Mouse (Mus musculus): Measurements from ENCODE around the gene Olfr819. TPM values are rescaled to one million over a fixed set of nuclear protein-coding genes. Genes with fewer than 3 reads are reported as not detected.

Gene Olfr819
- polyA plus RNA-seq, 1 experiment from 2014 or later, result not detected

Other genes with a start within 250 kb of the Olfr819 start
- gene Olfr805, start 237.9 kb downstream of the Olfr819 start, polyA plus RNA-seq (2016; fragmentation: Nextera tagmentation; extraction: Ambion mirVana), result not detected in 2 replicates
- gene Olfr806, start 225.3 kb downstream of the Olfr819 start, polyA plus RNA-seq (2016; fragmentation: Nextera tagmentation; extraction: Ambion mirVana), result not detected in 2 replicates
- not detected in 2 replicates for gene Olfr807, start 209.5 kb downstream of the Olfr819 start, polyA plus RNA-seq (2016; fragmentation: Nextera tagmentation; extraction: Ambion mirVana)
- gene Olfr808, start 201.8 kb downstream of the Olfr819 start, polyA plus RNA-seq (2016; fragmentation: Nextera tagmentation; extraction: Ambion mirVana), result not detected in 2 replicates
- not detected in 2 replicates for gene Olfr809, start 192.6 kb downstream of the Olfr819 start, polyA plus RNA-seq (2016; fragmentation: Nextera tagmentation; extraction: Ambion mirVana)
- not detected in 2 replicates for gene Olfr810, start 172.3 kb downstream of the Olfr819 start, polyA plus RNA-seq (2016; fragmentation: Nextera tagmentation; extraction: Ambion mirVana)
- gene Olfr811, start 162.9 kb downstream of the Olfr819 start, polyA plus RNA-seq (2016; fragmentation: Nextera tagmentation; extraction: Ambion mirVana), result not detected in 2 replicates
- not detected in 2 replicates for gene Olfr812, start 121.2 kb downstream of the Olfr819 start, polyA plus RNA-seq (2016; fragmentation: Nextera tagmentation; extraction: Ambion mirVana)
- gene Olfr813, start 111.9 kb downstream of the Olfr819 start, polyA plus RNA-seq (2016; fragmentation: Nextera tagmentation; extraction: Ambion mirVana), result not detected in 2 replicates
- gene Olfr814, start 87.4 kb downstream of the Olfr819 start, polyA plus RNA-seq (2016; fragmentation: Nextera tagmentation; extraction: Ambion mirVana), result not detected in 2 replicates
- gene Olfr815, start 61.4 kb downstream of the Olfr819 start, polyA plus RNA-seq (2016; fragmentation: Nextera tagmentation; extraction: Ambion mirVana), result not detected in 2 replicates
- not detected in 2 replicates for gene Olfr816, start 51.7 kb downstream of the Olfr819 start, polyA plus RNA-seq (2016; fragmentation: Nextera tagmentation; extraction: Ambion mirVana)
- not detected in 2 replicates for gene Olfr818, start 18.2 kb downstream of the Olfr819 start, polyA plus RNA-seq (2016; fragmentation: Nextera tagmentation; extraction: Ambion mirVana)
- not detected in 2 replicates for gene Olfr247, start 8.9 kb upstream of the Olfr819 start, polyA plus RNA-seq (2016; fragmentation: Nextera tagmentation; extraction: Ambion mirVana)
- gene Gm10310, start 17.8 kb upstream of the Olfr819 start, polyA plus RNA-seq (2016; fragmentation: Nextera tagmentation; extraction: Ambion mirVana), result not detected in 2 replicates
- gene Olfr820, start 45.4 kb upstream of the Olfr819 start, polyA plus RNA-seq (2016; fragmentation: Nextera tagmentation; extraction: Ambion mirVana), result not detected in 2 replicates
- not detected in 2 replicates for gene Olfr821, start 63.1 kb upstream of the Olfr819 start, polyA plus RNA-seq (2016; fragmentation: Nextera tagmentation; extraction: Ambion mirVana)
- not detected in 2 replicates for gene Olfr822, start 103.9 kb upstream of the Olfr819 start, polyA plus RNA-seq (2016; fragmentation: Nextera tagmentation; extraction: Ambion mirVana)
- gene Olfr823, start 148.1 kb upstream of the Olfr819 start, polyA plus RNA-seq (2016; fragmentation: Nextera tagmentation; extraction: Ambion mirVana), result not detected in 2 replicates
- gene Olfr824, start 162.7 kb upstream of the Olfr819 start, polyA plus RNA-seq (2016; fragmentation: Nextera tagmentation; extraction: Ambion mirVana), result not detected in 2 replicates
- gene Olfr825, start 199.5 kb upstream of the Olfr819 start, polyA plus RNA-seq (2016; fragmentation: Nextera tagmentation; extraction: Ambion mirVana), result not detected in 2 replicates
- not detected in 2 replicates for gene Olfr826, start 216.9 kb upstream of the Olfr819 start, polyA plus RNA-seq (2016; fragmentation: Nextera tagmentation; extraction: Ambion mirVana)
- not detected in 2 replicates for gene Olfr827, start 247.1 kb upstream of the Olfr819 start, polyA plus RNA-seq (2016; fragmentation: Nextera tagmentation; extraction: Ambion mirVana)